Mouse (Mus musculus) cortical plate, adult 2 months (tissue): ENCODE measurements around the gene Il20ra.

ENCODE experiments used
- CTCF ChIP-seq: fragments of 200-500 bp; IDR thresholded peaks from 2 replicates; pipeline ENCODE4 v1.5.1; 2011; ENCODE audit warnings: mild to moderate bottlenecking, control low read depth, low read length; ENCODE audit not compliant: insufficient read depth; ENCODE audit errors: extremely low read depth
- POLR2A ChIP-seq: fragments of 200-500 bp; IDR thresholded peaks from 2 replicates; pipeline ENCODE4 v1.6.1; 2011; ENCODE audit warnings: mild to moderate bottlenecking, low read length, control low read depth; ENCODE audit not compliant: insufficient read depth; ENCODE audit errors: extremely low read depth

- TF ChIP-seq CTCF = no peak
- TF ChIP-seq POLR2A = no peak
Measured at GRCm38 (mm10) chr10:19779092-19779491, 66.7 kb downstream of the Il20ra start.
